Mouse (Mus musculus): Measurements from ENCODE around the gene Vps53.

GRCm38 (mm10) chr11:76050967-76051512, 128.4 kb downstream of the Vps53 start:
- TF ChIP-seq POLR2A (IDR thresholded peaks at IDR 0.05; ENCODE audit: insufficient read depth, low read depth, low read length) (no peak), CTCF (IDR thresholded peaks at IDR 0.05) (no peak), EP300 (IDR thresholded peaks at IDR 0.05; ENCODE audit: insufficient read depth, low read depth, low read length) (no peak)

Data from heart, adult 2 months (tissue).